Mouse (Mus musculus) myocyte (in vitro differentiated cells): ENCODE data around the gene 2310022A10Rik. TPM values are rescaled to one million over a fixed set of nuclear protein-coding genes. Genes with fewer than 3 reads are reported as not detected.

Experiments used
- H3K27me3 ChIP-seq: one replicate; pipeline ENCODE4 v1.6.1; 2011; ENCODE audit not compliant: control insufficient read depth, insufficient read depth, insufficient read length
- H3K36me3 ChIP-seq: one replicate; pipeline ENCODE4 v1.6.1; 2011; ENCODE audit not compliant: control insufficient read depth, insufficient read depth
- H3K4me2 ChIP-seq: one replicate; pipeline ENCODE4 v1.6.1; 2011; ENCODE audit warnings: low read depth, control low read depth
- H3K4me3 ChIP-seq: one replicate; pipeline ENCODE4 v1.5.1; 2011; ENCODE audit warnings: mild to moderate bottlenecking, control low read depth, moderate library complexity
- H3K79me2 ChIP-seq: one replicate; pipeline ENCODE4 v1.6.1; 2011; ENCODE audit not compliant: control insufficient read depth, insufficient read depth
- H3ac ChIP-seq: one replicate; pipeline ENCODE4 v1.6.1; 2011; ENCODE audit not compliant: control insufficient read depth, insufficient read length
- CEBPB ChIP-seq: IDR thresholded peaks from 2 replicates; pipeline ENCODE4 v1.6.1; 2011; ENCODE audit warnings: mild to moderate bottlenecking, moderate library complexity; ENCODE audit not compliant: poor library complexity, insufficient read depth, severe bottlenecking
- E2F4 ChIP-seq: IDR thresholded peaks from one replicate; pipeline ENCODE4 v1.6.1; 2011; ENCODE audit warnings: mild to moderate bottlenecking, control low read depth, moderate library complexity; ENCODE audit not compliant: insufficient read depth
- MAX ChIP-seq: IDR thresholded peaks from one replicate; pipeline ENCODE4 v1.6.1; 2011; ENCODE audit warnings: low read depth, mild to moderate bottlenecking, control low read depth
- MYOD1 ChIP-seq, 3 experiments: IDR thresholded peaks; one replicate each; pipeline ENCODE4 v1.6.1; 2011; ENCODE audit warnings: control low read depth in 2 of 3, low read depth in 2 of 3, mild to moderate bottlenecking in 2 of 3, moderate library complexity in 1 of 3; ENCODE audit not compliant: insufficient read length in 2 of 3, control insufficient read depth in 1 of 3
- MYOG ChIP-seq, 3 experiments: IDR thresholded peaks; one replicate each; pipeline ENCODE4 v1.6.1; 2011; ENCODE audit warnings: control low read depth in 2 of 3, low read depth in 2 of 3, mild to moderate bottlenecking in 2 of 3; ENCODE audit not compliant: insufficient read length in 2 of 3, control insufficient read depth in 1 of 3, insufficient read depth in 1 of 3
- POLR2A ChIP-seq: IDR thresholded peaks from one replicate; pipeline ENCODE4 v1.6.1; 2011; ENCODE audit warnings: low read depth, mild to moderate bottlenecking, control low read depth, moderate library complexity; ENCODE audit not compliant: insufficient read length
- POLR2AphosphoS2 ChIP-seq: IDR thresholded peaks from one replicate; pipeline ENCODE4 v1.6.1; 2011; ENCODE audit warnings: low read depth, control low read depth; ENCODE audit not compliant: insufficient read length
- REST ChIP-seq: IDR thresholded peaks from one replicate; pipeline ENCODE4 v1.6.1; 2011; ENCODE audit warnings: mild to moderate bottlenecking, control low read depth, moderate library complexity; ENCODE audit not compliant: insufficient read depth, insufficient read length
- SRF ChIP-seq: IDR thresholded peaks from one replicate; pipeline ENCODE4 v1.6.1; 2011; ENCODE audit warnings: low read depth; ENCODE audit not compliant: control insufficient read depth, insufficient read length
- TCF12 ChIP-seq: IDR thresholded peaks from one replicate; pipeline ENCODE4 v1.6.1; 2011; ENCODE audit warnings: mild to moderate bottlenecking, control low read depth; ENCODE audit not compliant: poor library complexity, insufficient read depth, severe bottlenecking
- TCF3 ChIP-seq: IDR thresholded peaks from one replicate; pipeline ENCODE4 v1.6.1; 2011; ENCODE audit warnings: low read depth, control low read depth; ENCODE audit not compliant: insufficient read length
- USF1 ChIP-seq: IDR thresholded peaks from one replicate; pipeline ENCODE4 v1.6.1; 2011; ENCODE audit warnings: low read depth, mild to moderate bottlenecking, control low read depth, moderate library complexity
- polyA plus RNA-seq: library from polyadenylated mRNA; unstranded; fragments of >200 nt; fragmentation: generic; extraction: Trizol; gene quantifications from one replicate; pipeline ENCODE4 v1.2.1, GENCODE M21; 2012; ENCODE audit warnings: missing spikeins

Gene 2310022A10Rik
- polyA plus RNA-seq, 1 experiment = 35.5 TPM

- H3K4me3 ChIP-seq = peak overlapping the region; percentile 17
- no peak for TF ChIP-seq SRF
- TF ChIP-seq MYOG (IDR thresholded peaks at IDR 0.05; ENCODE audit: control insufficient read depth in 1 of 3, insufficient read depth in 1 of 3, insufficient read length in 2 of 3, low read depth in 2 of 3) = peak; percentile 74 to 88 (median 78)
- peak; percentile 84 to 94 (median 93) for TF ChIP-seq MYOD1 (IDR thresholded peaks at IDR 0.05; ENCODE audit: control insufficient read depth in 1 of 3, insufficient read length in 2 of 3, low read depth in 2 of 3)
- TF ChIP-seq POLR2A = peak; percentile 36
- TF ChIP-seq CEBPB = no peak
- peak; percentile 29 for TF ChIP-seq POLR2AphosphoS2
- peak; percentile 41 for TF ChIP-seq TCF12
- no peak for TF ChIP-seq REST
- TF ChIP-seq MAX = no peak
- no peak for TF ChIP-seq USF1
- TF ChIP-seq TCF3 = no peak
- no peak for TF ChIP-seq E2F4
- peak overlapping the region; percentile 88 for H3K4me2 ChIP-seq
- peaks cover 4% of the 10 kb centered on the region for H3K36me3 ChIP-seq
- H3K79me2 ChIP-seq = peaks cover 15% of the 10 kb centered on the region
- H3ac ChIP-seq = no peak overlapping the region
- no peaks in the 10 kb centered on the region for H3K27me3 ChIP-seq
Observed at GRCm38 (mm10) chr7:27560291-27560887, 7.4 kb downstream of the 2310022A10Rik start.

GRCm38 (mm10) chr7:27560978-27561377, 7.9 kb downstream of the 2310022A10Rik start:
- TF ChIP-seq POLR2AphosphoS2 (no peak), TCF12 (peak; percentile 58), MYOG (IDR thresholded peaks at IDR 0.05; ENCODE audit: control insufficient read depth in 1 of 3, insufficient read depth in 1 of 3, insufficient read length in 2 of 3, low read depth in 2 of 3) (peak; percentile 72 to 92 (median 87)), REST (no peak), MYOD1 (IDR thresholded peaks at IDR 0.05; ENCODE audit: control insufficient read depth in 1 of 3, insufficient read length in 2 of 3, low read depth in 2 of 3) (peak; percentile 36 to 92 (median 91)), TCF3 (peak; percentile 13), SRF (no peak), POLR2A (no peak), E2F4 (no peak), USF1 (no peak), MAX (no peak), CEBPB (no peak)
- Histone ChIP-seq H3K4me3 (peak overlapping the region; percentile 17), H3ac (no peak overlapping the region), H3K36me3 (peaks cover 4% of the 10 kb centered on the region), H3K79me2 (peaks cover 11% of the 10 kb centered on the region), H3K27me3 (no peaks in the 10 kb centered on the region), H3K4me2 (peak overlapping the region; percentile 88)

GRCm38 (mm10) chr7:27569580-27570224, 16.7 kb downstream of the 2310022A10Rik start:
- Histone ChIP-seq H3K27me3 (no peaks in the 10 kb centered on the region), H3K36me3 (peaks cover 13% of the 10 kb centered on the region), H3K4me3 (no peak overlapping the region), H3K79me2 (no peaks in the 10 kb centered on the region), H3ac (no peak overlapping the region), H3K4me2 (no peak overlapping the region)
- TF ChIP-seq REST = no peak
- TF ChIP-seq POLR2A = no peak
- TF ChIP-seq TCF12 = no peak
- no peak for TF ChIP-seq MYOG (IDR thresholded peaks at IDR 0.05; ENCODE audit: control insufficient read depth in 1 of 3, insufficient read depth in 1 of 3, insufficient read length in 2 of 3, low read depth in 2 of 3)
- TF ChIP-seq USF1 = no peak
- no peak for TF ChIP-seq POLR2AphosphoS2
- TF ChIP-seq MAX = no peak
- no peak for TF ChIP-seq E2F4
- no peak for TF ChIP-seq MYOD1 (IDR thresholded peaks at IDR 0.05; ENCODE audit: control insufficient read depth in 1 of 3, insufficient read length in 2 of 3, low read depth in 2 of 3)
- no peak for TF ChIP-seq CEBPB
- no peak for TF ChIP-seq TCF3
- no peak for TF ChIP-seq SRF

- TF ChIP-seq SRF = no peak
Observed at GRCm38 (mm10) chr7:27572133-27572532, 19.1 kb downstream of the 2310022A10Rik start.

More at GRCm38 (mm10) chr7:27572133-27572532, 19.1 kb downstream of the 2310022A10Rik start:
- H3K4me3 ChIP-seq = no peak overlapping the region
- H3K36me3 ChIP-seq = peaks cover 21% of the 10 kb centered on the region
- no peaks in the 10 kb centered on the region for H3K27me3 ChIP-seq
- no peak overlapping the region for H3ac ChIP-seq
- no peaks in the 10 kb centered on the region for H3K79me2 ChIP-seq
- no peak overlapping the region for H3K4me2 ChIP-seq
